Mouse (Mus musculus): ENCODE measurements around the gene Evpl. TPM values are rescaled to one million over a fixed set of nuclear protein-coding genes. Genes with fewer than 3 reads are reported as not detected.

Evpl gene
- polyA plus RNA-seq, 1 experiment, result 0.16 TPM

- no peaks in the 10 kb centered on the region for H3K4me1 ChIP-seq (ENCODE audit: control insufficient read depth, insufficient read depth, insufficient read length, low read length)
- no peak overlapping the region for H3K4me3 ChIP-seq (ENCODE audit: insufficient read depth, low read depth, low read length)
- H3K27ac ChIP-seq (replicated peaks; ENCODE audit: low read depth, low read length), result no peak overlapping the region
Observed at GRCm38 (mm10) chr11:116239797-116240196, 1.9 kb upstream of the Evpl start.

- Histone ChIP-seq H3K27ac (replicated peaks; ENCODE audit: low read depth, low read length) (no peak overlapping the region), H3K4me3 (ENCODE audit: insufficient read depth, low read depth, low read length) (no peak overlapping the region)
Observed at GRCm38 (mm10) chr11:116234901-116235300, 3.0 kb downstream of the Evpl start.

GRCm38 (mm10) chr11:116232427-116232826 is 5.5 kb downstream of the Evpl start:
- Histone ChIP-seq H3K27ac (replicated peaks; ENCODE audit: low read depth, low read length) (no peak overlapping the region), H3K4me3 (ENCODE audit: insufficient read depth, low read depth, low read length) (no peak overlapping the region), H3K4me1 (ENCODE audit: control insufficient read depth, insufficient read depth, insufficient read length, low read length) (no peaks in the 10 kb centered on the region)

More at GRCm38 (mm10) chr11:116234901-116235300, 3.0 kb downstream of the Evpl start:
- no peaks in the 10 kb centered on the region for H3K4me1 ChIP-seq (ENCODE audit: control insufficient read depth, insufficient read depth, insufficient read length, low read length)

- H3K4me3 ChIP-seq (ENCODE audit: insufficient read depth, low read depth, low read length), result no peak overlapping the region
- no peaks in the 10 kb centered on the region for H3K4me1 ChIP-seq (ENCODE audit: control insufficient read depth, insufficient read depth, insufficient read length, low read length)
- no peak overlapping the region for H3K27ac ChIP-seq (replicated peaks; ENCODE audit: low read depth, low read length)
Observed at GRCm38 (mm10) chr11:116228699-116229098, 9.2 kb downstream of the Evpl start.

- Histone ChIP-seq H3K4me3 (ENCODE audit: insufficient read depth, low read depth, low read length) (no peak overlapping the region), H3K27ac (replicated peaks; ENCODE audit: low read depth, low read length) (no peak overlapping the region), H3K4me1 (ENCODE audit: control insufficient read depth, insufficient read depth, insufficient read length, low read length) (no peaks in the 10 kb centered on the region)
Observed at GRCm38 (mm10) chr11:116226414-116226813, 11.5 kb downstream of the Evpl start.

GRCm38 (mm10) chr11:116222740-116223059 is 15.2 kb downstream of the Evpl start:
- Histone ChIP-seq H3K4me1 (ENCODE audit: control insufficient read depth, insufficient read depth, insufficient read length, low read length) (peaks cover 18% of the 10 kb centered on the region), H3K4me3 (ENCODE audit: insufficient read depth, low read depth, low read length) (peak overlapping the region; percentile 63), H3K27ac (replicated peaks; ENCODE audit: low read depth, low read length) (no peak overlapping the region)

- Histone ChIP-seq H3K27ac (replicated peaks; ENCODE audit: low read depth, low read length) (no peak overlapping the region), H3K4me1 (ENCODE audit: control insufficient read depth, insufficient read depth, insufficient read length, low read length) (peaks cover 18% of the 10 kb centered on the region), H3K4me3 (ENCODE audit: insufficient read depth, low read depth, low read length) (peak overlapping the region; percentile 63)
Observed at GRCm38 (mm10) chr11:116221931-116222739, 15.7 kb downstream of the Evpl start.

GRCm38 (mm10) chr11:116219885-116220284 is 18.0 kb downstream of the Evpl start:
- Histone ChIP-seq H3K27ac (replicated peaks; ENCODE audit: low read depth, low read length) (peak overlapping the region; percentile 97; the same call in 1 of the 2 replicates), H3K4me1 (ENCODE audit: control insufficient read depth, insufficient read depth, insufficient read length, low read length) (peaks cover 18% of the 10 kb centered on the region), H3K4me3 (ENCODE audit: insufficient read depth, low read depth, low read length) (no peak overlapping the region)

GRCm38 (mm10) chr11:116218737-116219400 is 19.0 kb downstream of the Evpl start:
- peak overlapping the region; percentile 97 for H3K27ac ChIP-seq (replicated peaks; ENCODE audit: low read depth, low read length)
- H3K4me3 ChIP-seq (ENCODE audit: insufficient read depth, low read depth, low read length), result no peak overlapping the region
- peaks cover 20% of the 10 kb centered on the region for H3K4me1 ChIP-seq (ENCODE audit: control insufficient read depth, insufficient read depth, insufficient read length, low read length)

GRCm38 (mm10) chr11:116218263-116218662 is 19.6 kb downstream of the Evpl start:
- Histone ChIP-seq H3K27ac (replicated peaks; ENCODE audit: low read depth, low read length) (peak overlapping the region; percentile 97), H3K4me1 (ENCODE audit: control insufficient read depth, insufficient read depth, insufficient read length, low read length) (peaks cover 20% of the 10 kb centered on the region), H3K4me3 (ENCODE audit: insufficient read depth, low read depth, low read length) (no peak overlapping the region)

- Histone ChIP-seq H3K4me1 (ENCODE audit: control insufficient read depth, insufficient read depth, insufficient read length, low read length) (peaks cover 20% of the 10 kb centered on the region), H3K4me3 (ENCODE audit: insufficient read depth, low read depth, low read length) (no peak overlapping the region)
Observed at GRCm38 (mm10) chr11:116216549-116216948, 21.3 kb downstream of the Evpl start.

GRCm38 (mm10) chr11:116215991-116216390 is 21.9 kb downstream of the Evpl start:
- Histone ChIP-seq H3K4me3 (ENCODE audit: insufficient read depth, low read depth, low read length) (no peak overlapping the region), H3K4me1 (ENCODE audit: control insufficient read depth, insufficient read depth, insufficient read length, low read length) (peaks cover 20% of the 10 kb centered on the region), H3K27ac (replicated peaks; ENCODE audit: low read depth, low read length) (no peak overlapping the region)

More at GRCm38 (mm10) chr11:116216549-116216948, 21.3 kb downstream of the Evpl start:
- no peak overlapping the region for H3K27ac ChIP-seq (replicated peaks; ENCODE audit: low read depth, low read length)

- peaks cover 20% of the 10 kb centered on the region for H3K4me1 ChIP-seq (ENCODE audit: control insufficient read depth, insufficient read depth, insufficient read length, low read length)
- no peak overlapping the region for H3K27ac ChIP-seq (replicated peaks; ENCODE audit: low read depth, low read length)
- no peak overlapping the region for H3K4me3 ChIP-seq (ENCODE audit: insufficient read depth, low read depth, low read length)
Observed at GRCm38 (mm10) chr11:116215181-116215580, 22.7 kb downstream of the Evpl start.

- peaks cover 12% of the 10 kb centered on the region for H3K4me1 ChIP-seq (ENCODE audit: control insufficient read depth, insufficient read depth, insufficient read length, low read length)
- H3K4me3 ChIP-seq (ENCODE audit: insufficient read depth, low read depth, low read length), result no peak overlapping the region
- H3K27ac ChIP-seq (replicated peaks; ENCODE audit: low read depth, low read length), result no peak overlapping the region
Observed at GRCm38 (mm10) chr11:116213877-116214510, 23.9 kb downstream of the Evpl start.

- H3K4me3 ChIP-seq (ENCODE audit: insufficient read depth, low read depth, low read length), result no peak overlapping the region
- peaks cover 3% of the 10 kb centered on the region; the same call in 1 of the 2 replicates for H3K4me1 ChIP-seq (ENCODE audit: control insufficient read depth, insufficient read depth, insufficient read length, low read length)
- H3K27ac ChIP-seq (replicated peaks; ENCODE audit: low read depth, low read length), result no peak overlapping the region
Observed at GRCm38 (mm10) chr11:116212847-116213246, 25.0 kb downstream of the Evpl start.
